ENCODE assay signal across 13 mouse cellular contexts in genomic region chr19:28721834-28722233, GRCm38 (mm10).
"Had no signal": no experiment of that assay in that cellular context is flagged by ENCODE, and none has a peak within 500 bp of the region (broad histone marks: within the 10 kb centered on the region; RNA-seq: fewer than 3 reads in every experiment).

No protein-coding gene starts in this region.

- DNase-seq: kidney, adult 8-10 months; kidney, postnatal 25 days; lung, adult 2 months; lung, postnatal 36 days; midbrain, embryonic 14.5 days; thymus, adult 2 months; thymus, postnatal 25 days had no signal

- H3K27ac ChIP-seq: left cerebral cortex, adult 2 months; limb, embryonic 10.5 days; liver, embryonic 15.5 days; stomach, postnatal 0 days had no signal

- H3K36me3 ChIP-seq: limb, embryonic 10.5 days; liver, embryonic 15.5 days had no signal

- H3K9ac ChIP-seq: liver, embryonic 15.5 days had no signal

- H3K27me3 ChIP-seq: liver, embryonic 15.5 days had no signal

- ATAC-seq: lung, postnatal 0 days had no signal

- H3K4me1 ChIP-seq: liver, embryonic 15.5 days had no signal

- H3K4me2 ChIP-seq: liver, embryonic 11.5 days; liver, embryonic 15.5 days had no signal

- H3K4me3 ChIP-seq: left cerebral cortex, adult 2 months; limb, embryonic 10.5 days; liver, embryonic 15.5 days had no signal

- H3K9me3 ChIP-seq: limb, embryonic 10.5 days; liver, embryonic 15.5 days had no signal
